Mouse (Mus musculus): ENCODE measurements around the gene Slc17a7.

Gene Slc17a7

GRCm38 (mm10) chr7:45178550-45178949 is 14.8 kb downstream of the Slc17a7 start:
- DNase-seq (ENCODE audit: low spot score) = no peak

- no peak for DNase-seq (ENCODE audit: low spot score)
Measured at GRCm38 (mm10) chr7:45179469-45179868, 15.7 kb downstream of the Slc17a7 start, which contains the start of gene Gfy. TSS of gene Gfy (minus strand) at chr7:45179569.

GRCm38 (mm10) chr7:45180896-45181477 is 17.2 kb downstream of the Slc17a7 start, which contains the start of gene Pth2:
TSS of gene Pth2 (plus strand) at chr7:45180995.
- DNase-seq (ENCODE audit: low spot score) = no peak

DNA sequence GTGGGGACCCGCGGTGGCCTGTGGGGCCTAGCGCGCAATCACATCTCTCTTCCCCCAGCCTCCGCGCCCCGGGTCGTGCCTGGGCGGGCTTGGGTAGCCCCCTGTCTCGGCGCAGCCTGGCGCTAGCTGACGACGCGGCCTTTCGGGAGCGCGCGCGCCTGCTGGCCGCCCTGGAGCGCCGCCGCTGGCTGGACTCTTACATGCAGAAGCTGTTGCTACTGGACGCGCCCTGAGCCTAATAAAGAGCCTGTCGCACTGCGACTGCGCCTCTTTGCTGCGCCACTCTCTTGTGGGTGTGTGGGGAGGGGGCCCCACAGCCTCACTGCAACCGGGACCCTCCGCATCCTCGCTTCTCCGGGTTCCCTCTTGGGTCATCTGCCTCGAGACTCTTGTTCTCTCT is 17.8 kb downstream of the Slc17a7 start:
- peak; percentile 38 for DNase-seq (ENCODE audit: low spot score)

- peak; percentile 93 for DNase-seq (ENCODE audit: low spot score)
Measured at GRCm38 (mm10) chr7:45182199-45182601, 18.5 kb downstream of the Slc17a7 start.

GRCm38 (mm10) chr7:45182606-45183005 is 18.9 kb downstream of the Slc17a7 start:
- DNase-seq (ENCODE audit: low spot score) = no peak

DNA sequence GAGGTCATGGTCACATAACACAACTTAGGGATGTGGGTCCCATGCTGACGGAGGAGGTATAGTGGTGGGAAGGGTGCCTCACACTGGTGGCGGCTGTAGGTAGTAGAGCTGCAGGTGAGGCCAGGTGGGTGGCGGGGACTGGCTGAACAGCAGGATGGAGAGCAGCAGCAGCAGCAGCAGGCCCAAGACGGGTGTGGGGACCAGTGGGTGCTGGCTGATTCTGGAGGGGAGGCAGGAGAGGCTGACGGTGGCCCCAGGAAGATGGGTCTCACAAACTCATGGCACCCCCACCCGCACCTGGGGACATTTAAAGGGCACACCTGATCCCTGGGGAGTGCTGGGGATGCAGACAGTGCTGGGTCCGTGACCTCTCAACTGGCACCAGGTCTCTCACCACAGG is 19.9 kb downstream of the Slc17a7 start:
- DNase-seq (ENCODE audit: low spot score) = no peak

DNA sequence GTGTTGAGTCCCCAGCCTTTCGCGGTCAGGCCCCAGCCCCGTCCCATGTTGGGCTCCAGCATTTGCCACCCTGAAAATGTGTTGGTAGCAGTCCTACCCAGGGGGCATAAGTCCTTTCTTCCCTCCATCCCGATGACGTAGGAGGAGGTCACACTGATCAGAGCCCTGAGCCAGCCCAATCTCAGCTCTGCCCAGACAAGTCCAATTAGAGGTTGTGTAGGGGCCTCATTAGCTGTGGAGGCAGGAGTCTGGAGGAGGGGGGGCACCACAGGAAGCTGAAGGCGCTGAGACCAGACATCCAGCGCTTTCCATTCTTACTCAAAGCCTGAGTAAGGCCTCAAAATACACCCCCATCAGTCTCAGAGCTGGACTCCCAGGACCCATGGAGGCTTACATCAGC is 22.2 kb downstream of the Slc17a7 start:
- no peak for DNase-seq (ENCODE audit: low spot score)

DNA sequence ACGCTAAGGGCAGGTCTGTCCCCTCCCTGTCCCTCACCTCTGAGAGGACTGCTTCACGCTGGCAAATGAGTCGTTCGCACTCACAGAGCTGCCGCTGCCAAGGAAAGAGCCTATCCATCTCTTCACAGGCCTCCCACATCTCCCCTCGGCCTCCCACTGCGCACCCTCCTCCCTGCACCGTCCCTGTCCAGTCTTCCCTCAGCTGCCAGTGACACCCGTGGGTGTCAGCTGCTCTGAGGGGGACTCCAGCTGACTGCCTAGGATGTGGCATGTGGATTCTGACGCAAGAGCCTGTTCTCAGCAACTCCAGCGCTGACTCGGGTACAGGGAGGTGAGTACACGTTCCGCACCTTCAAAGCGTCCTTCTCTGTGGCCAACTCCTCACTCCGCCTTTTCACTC is 25.9 kb downstream of the Slc17a7 start:
- DNase-seq (ENCODE audit: low spot score) = no peak

GRCm38 (mm10) chr7:45190186-45190585 is 26.4 kb downstream of the Slc17a7 start:
- no peak for DNase-seq (ENCODE audit: low spot score)

DNA sequence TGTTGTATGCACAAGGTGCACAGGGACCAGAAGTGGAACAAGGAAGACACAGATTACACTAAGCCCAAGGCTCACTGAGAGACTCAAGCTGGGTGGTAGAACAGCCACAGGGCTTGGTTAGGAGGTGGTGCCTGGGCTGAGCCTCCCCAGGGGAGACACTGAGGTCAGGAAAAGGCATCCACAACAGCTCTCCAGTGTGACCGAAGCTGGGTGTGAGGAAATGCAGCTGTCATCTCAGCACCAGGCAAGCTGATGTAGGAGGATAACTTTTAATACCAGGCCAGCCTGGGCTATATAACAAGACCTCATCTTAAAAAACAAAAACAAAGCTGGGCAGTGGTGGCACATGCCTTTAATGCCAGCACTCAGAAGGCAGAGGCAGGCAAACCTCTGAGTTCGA is 27.4 kb downstream of the Slc17a7 start:
- no peak for DNase-seq (ENCODE audit: low spot score)

GRCm38 (mm10) chr7:45191803-45192363 is 28.1 kb downstream of the Slc17a7 start:
- DNase-seq (ENCODE audit: low spot score) = peak; percentile 81

DNA sequence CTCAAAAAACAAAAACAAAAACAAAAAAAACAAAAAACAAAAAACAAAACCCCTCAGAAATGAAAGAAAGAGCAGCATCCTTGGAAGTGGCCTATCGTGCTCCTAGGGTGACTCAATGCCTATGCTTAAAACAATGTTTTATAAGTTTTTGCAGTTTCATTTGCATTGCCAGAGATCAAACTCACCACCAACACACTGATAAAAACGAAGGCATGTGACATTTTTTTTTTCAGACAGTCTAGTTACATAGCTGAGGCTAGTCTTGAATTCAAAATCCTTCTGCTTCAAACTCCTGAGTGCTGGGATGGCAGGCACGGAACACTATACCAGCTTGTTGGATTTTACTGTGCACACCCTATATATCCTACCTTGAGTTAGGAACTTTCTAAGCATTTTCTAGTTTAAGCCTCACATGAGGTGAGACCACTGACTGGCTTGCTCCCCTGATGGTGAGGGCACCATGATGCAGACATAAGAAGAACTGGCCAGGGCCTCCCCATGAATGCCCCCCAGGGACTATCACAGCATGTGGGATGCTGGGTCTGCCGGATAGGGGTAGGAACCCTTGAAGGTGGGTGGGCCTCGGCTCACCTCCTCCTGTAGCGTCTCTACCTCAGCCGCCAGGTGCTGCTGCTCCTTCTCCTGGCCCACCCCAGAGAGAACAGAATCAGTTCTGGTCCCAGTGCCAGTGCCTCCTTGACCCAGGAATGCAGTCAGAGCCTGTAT is 29.0 kb downstream of the Slc17a7 start:
- no peak for DNase-seq (ENCODE audit: low spot score)

GRCm38 (mm10) chr7:45193406-45193805 is 29.7 kb downstream of the Slc17a7 start:
- no peak for DNase-seq (ENCODE audit: low spot score)

DNA sequence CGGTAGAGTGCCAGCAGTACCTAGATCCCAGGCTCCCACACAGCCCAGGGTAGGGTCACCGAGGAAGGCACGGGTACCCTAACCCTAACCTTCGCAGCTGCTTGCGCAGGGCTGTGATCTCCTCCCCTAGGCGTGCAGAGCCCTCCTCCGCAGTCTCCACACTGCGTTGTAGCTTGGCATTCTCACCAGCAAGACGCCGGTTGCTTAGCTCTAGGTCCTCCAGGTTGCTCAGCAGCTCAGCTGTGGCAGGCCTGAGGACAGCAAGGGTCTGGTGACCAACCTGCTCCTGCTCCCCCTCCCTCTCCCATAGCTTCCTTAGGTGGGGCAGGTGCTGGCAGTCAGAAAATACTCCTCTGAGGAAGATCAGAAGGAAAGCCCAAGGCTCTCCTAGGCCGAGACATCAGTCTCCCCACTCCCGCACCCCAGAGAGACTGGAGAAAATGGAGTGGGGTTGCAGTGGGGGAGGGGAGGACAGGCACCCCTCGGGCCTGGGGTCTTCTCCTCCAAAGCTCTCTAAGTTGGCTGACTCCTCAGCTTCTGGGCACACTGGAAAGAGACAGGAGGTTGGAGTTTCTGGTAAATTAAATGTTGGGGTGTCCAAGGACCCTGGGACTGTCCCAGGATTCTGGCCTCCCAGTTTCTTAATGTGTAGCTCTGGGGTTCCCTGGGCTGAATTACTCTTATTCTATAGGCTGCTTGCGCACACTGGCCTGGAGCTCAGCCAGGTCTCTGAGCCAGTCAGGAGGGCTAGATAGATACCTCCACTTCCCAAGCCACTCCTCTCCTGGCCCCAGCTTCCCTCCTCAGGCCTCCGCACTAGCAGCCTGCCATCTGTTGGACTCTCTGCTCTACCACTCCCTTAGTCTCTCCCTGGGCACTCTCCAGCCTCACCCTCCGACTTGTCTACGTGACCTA is 30.4 kb downstream of the Slc17a7 start:
- DNase-seq (ENCODE audit: low spot score) = no peak

DNA sequence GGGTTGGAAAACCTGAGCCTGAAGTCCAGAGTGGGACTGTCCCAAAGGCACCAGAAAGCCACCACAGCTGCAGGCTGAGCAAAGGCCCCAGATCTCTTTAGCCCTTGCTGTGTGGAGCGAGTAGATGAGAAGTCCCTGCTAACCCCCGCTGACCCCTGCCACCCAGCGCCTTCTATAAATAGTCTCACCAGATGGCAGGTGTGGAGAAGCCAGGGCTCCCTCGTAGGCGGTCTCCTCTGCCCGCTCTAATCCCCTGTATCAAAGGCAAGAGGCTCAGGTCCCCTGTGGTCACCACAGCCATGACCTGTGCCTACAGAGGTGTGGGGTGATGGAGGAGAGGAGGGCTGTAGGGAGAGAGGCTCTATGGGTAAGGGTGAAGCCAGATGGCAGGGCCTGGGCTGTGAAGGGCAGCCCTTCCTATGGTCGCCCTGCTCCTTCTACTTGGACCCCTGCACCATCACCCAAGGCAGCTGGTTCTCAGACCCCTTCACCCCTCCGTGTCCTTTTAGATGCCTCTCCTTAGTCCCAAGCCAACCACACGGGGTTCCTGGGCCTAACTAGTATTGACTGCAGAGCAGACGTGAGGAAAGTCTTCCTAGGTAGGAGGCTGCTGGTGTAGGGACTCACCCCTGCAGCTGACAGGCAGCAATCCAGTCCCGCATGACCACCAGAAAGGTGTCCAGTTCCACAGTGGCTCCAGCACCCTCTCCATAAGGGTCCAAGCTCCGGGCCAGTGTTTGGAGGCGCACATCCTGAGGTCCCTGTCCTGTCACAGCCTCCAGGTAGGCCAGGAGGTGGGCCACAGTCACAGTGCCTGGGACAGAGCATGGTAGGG is 31.8 kb downstream of the Slc17a7 start:
- no peak for DNase-seq (ENCODE audit: low spot score)

DNA sequence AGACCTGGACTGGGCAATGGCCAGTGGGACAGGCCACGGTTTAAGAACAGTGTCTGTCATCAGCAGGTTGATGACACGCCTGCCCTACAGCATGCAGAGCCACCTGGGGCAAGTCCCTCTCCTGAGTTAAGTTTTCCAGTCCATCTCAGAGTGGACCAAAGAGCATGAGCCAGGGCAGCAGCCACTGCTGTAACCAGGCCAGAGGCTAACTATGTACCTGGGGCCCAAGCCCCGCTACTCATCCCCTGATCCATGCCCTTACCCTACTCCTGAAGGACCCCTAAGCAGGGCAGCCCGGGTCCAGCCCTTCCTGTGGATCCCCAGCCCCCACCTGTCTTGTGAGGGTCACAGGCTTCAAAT is 32.4 kb downstream of the Slc17a7 start:
- no peak for DNase-seq (ENCODE audit: low spot score)

- no peak for DNase-seq (ENCODE audit: low spot score)
Measured at GRCm38 (mm10) chr7:45196994-45197393, 33.2 kb downstream of the Slc17a7 start.

GRCm38 (mm10) chr7:45198435-45198834 is 34.7 kb downstream of the Slc17a7 start:
- peak; percentile 89 for DNase-seq (ENCODE audit: low spot score)

GRCm38 (mm10) chr7:45198961-45199360 is 35.2 kb downstream of the Slc17a7 start:
- DNase-seq (ENCODE audit: low spot score) = no peak

DNA sequence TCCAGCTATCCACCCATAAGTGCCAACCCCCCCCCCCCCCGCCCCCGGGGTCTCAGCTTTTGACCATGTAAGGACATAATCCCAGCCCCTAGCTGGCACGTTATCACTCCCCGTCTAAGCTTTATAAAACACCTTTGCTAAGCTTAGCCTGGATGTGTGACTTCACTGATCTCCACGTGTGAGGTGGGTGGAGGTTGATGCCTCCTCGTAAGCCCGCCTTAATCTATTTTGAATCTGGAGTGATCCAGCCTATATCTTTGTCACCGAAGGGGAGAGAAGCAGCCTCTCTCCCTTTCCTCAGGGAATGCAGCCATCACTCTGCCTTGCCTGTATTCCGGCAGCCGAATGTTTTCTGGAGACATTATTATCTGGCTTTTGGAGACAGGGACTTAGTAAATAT is 38.9 kb downstream of the Slc17a7 start:
- no peak for DNase-seq (ENCODE audit: low spot score)

All from embryo, embryonic 10 days (tissue).